Mouse (Mus musculus): ENCODE data around the gene Pla2g2c.
A peak's percentile ranks its signal among the peaks of the same experiment; 100 is the strongest.

The Pla2g2c gene

GRCm38 (mm10) chr4:138709246-138709645 is 15.3 kb upstream of the Pla2g2c start:
- DNase-seq (ENCODE audit: low spot score in 2 of 2), result no peak

- no peak for DNase-seq (ENCODE audit: low spot score in 2 of 2)
These were observed 14.6 kb upstream of the Pla2g2c start for GRCm38 (mm10) chr4:138709944-138710343.

- no peak for DNase-seq (ENCODE audit: low spot score in 2 of 2)
These were observed 14.0 kb upstream of the Pla2g2c start for GRCm38 (mm10) chr4:138710633-138711032.

- no peak for DNase-seq (ENCODE audit: low spot score in 2 of 2)
These were observed 13.4 kb upstream of the Pla2g2c start for GRCm38 (mm10) chr4:138711051-138711820.

GRCm38 (mm10) chr4:138712096-138712495 is 12.5 kb upstream of the Pla2g2c start:
- DNase-seq (ENCODE audit: low spot score in 2 of 2), result no peak

- no peak for DNase-seq (ENCODE audit: low spot score in 2 of 2)
These were observed 12.0 kb upstream of the Pla2g2c start for GRCm38 (mm10) chr4:138712621-138713020.

GRCm38 (mm10) chr4:138714186-138714585 is 10.4 kb upstream of the Pla2g2c start:
- DNase-seq (ENCODE audit: low spot score in 2 of 2), result no peak

GRCm38 (mm10) chr4:138716697-138717096 is 7.9 kb upstream of the Pla2g2c start:
- no peak for DNase-seq (ENCODE audit: low spot score in 2 of 2)

- no peak for DNase-seq (ENCODE audit: low spot score in 2 of 2)
These were observed 5.9 kb upstream of the Pla2g2c start for GRCm38 (mm10) chr4:138718586-138719263.

GRCm38 (mm10) chr4:138719264-138719596 is 5.4 kb upstream of the Pla2g2c start:
- no peak for DNase-seq (ENCODE audit: low spot score in 2 of 2)

- DNase-seq (ENCODE audit: low spot score in 2 of 2), result peak; percentile 21 to 44
These were observed 905 bp upstream of the Pla2g2c start for GRCm38 (mm10) chr4:138723493-138724281.

GRCm38 (mm10) chr4:138725127-138725461 is 502 bp downstream of the Pla2g2c start:
- peak; percentile 59 to 63 for DNase-seq (ENCODE audit: low spot score in 2 of 2)

- DNase-seq (ENCODE audit: low spot score in 2 of 2), result no peak
These were observed 1.2 kb downstream of the Pla2g2c start for GRCm38 (mm10) chr4:138725751-138726150.

GRCm38 (mm10) chr4:138729018-138729703 is 4.6 kb downstream of the Pla2g2c start:
- peak in 1 of 2 experiments; percentile 20 for DNase-seq (ENCODE audit: low spot score in 2 of 2)

- DNase-seq (ENCODE audit: low spot score in 2 of 2), result no peak
These were observed 9.5 kb downstream of the Pla2g2c start for GRCm38 (mm10) chr4:138734105-138734504.

- DNase-seq (ENCODE audit: low spot score in 2 of 2), result no peak
These were observed 10.3 kb downstream of the Pla2g2c start for GRCm38 (mm10) chr4:138734863-138735262.

- DNase-seq (ENCODE audit: low spot score in 2 of 2), result no peak
These were observed 12.4 kb downstream of the Pla2g2c start, which contains the start of gene Ubxn10 for GRCm38 (mm10) chr4:138737031-138737430. TSS of gene Ubxn10 (minus strand) at chr4:138737167.

- DNase-seq (ENCODE audit: low spot score in 2 of 2), result no peak
These were observed 14.7 kb downstream of the Pla2g2c start for GRCm38 (mm10) chr4:138739136-138739851.

- no peak for DNase-seq (ENCODE audit: low spot score in 2 of 2)
These were observed 21.3 kb downstream of the Pla2g2c start for GRCm38 (mm10) chr4:138745884-138746283.

GRCm38 (mm10) chr4:138746866-138747265 is 22.3 kb downstream of the Pla2g2c start:
- DNase-seq (ENCODE audit: low spot score in 2 of 2), result no peak

GRCm38 (mm10) chr4:138747851-138748250 is 23.3 kb downstream of the Pla2g2c start:
- no peak for DNase-seq (ENCODE audit: low spot score in 2 of 2)
